Mouse (Mus musculus): ENCODE measurements around the gene Ptprd. TPM values are rescaled to one million over a fixed set of nuclear protein-coding genes. Genes with fewer than 3 reads are reported as not detected.

The Ptprd gene
- polyA plus RNA-seq, 1 experiment from 2014 or later = 41.8 TPM

DNA sequence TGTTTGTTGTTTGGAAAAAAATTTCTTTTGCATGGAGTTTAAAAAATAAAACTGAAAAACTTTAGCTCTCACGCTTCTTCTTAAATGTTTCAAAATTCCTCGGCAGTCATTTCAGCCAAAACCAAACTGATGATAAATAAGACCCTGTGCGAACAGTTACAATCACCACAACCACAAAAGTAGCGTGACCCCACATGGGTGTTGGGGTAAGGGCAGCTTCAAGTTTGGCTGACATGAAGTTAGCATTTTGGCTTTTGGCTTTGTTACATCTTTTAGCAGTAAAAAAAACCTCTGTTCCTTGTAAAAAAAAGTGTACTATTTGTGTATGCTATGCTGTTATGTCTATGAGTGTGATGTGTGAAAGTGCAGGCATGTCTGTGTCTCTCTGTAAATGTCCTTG lies 2203.2 kb downstream of the Ptprd start:
- Histone ChIP-seq H3K27me3 (no peaks in the 10 kb centered on the region), H3K4me1 (0 out of 2 replicates have a peak, but pooled peaks cover 8% of the 10 kb centered on the region), H3K9ac (no peak overlapping the region), H3K4me3 (no peak overlapping the region), H3K9me3 (no peaks in the 10 kb centered on the region), H3K36me3 (no peaks in the 10 kb centered on the region), H3K27ac (no peak overlapping the region), H3K4me2 (replicated peaks) (no peak overlapping the region)
- WGBS = 82% methylated on average over 4 of the region's 4 CpGs
- no peak for ATAC-seq (ENCODE audit: insufficient number of reproducible peaks, insufficient read depth, low FRiP score, low TSS enrichment)

DNA sequence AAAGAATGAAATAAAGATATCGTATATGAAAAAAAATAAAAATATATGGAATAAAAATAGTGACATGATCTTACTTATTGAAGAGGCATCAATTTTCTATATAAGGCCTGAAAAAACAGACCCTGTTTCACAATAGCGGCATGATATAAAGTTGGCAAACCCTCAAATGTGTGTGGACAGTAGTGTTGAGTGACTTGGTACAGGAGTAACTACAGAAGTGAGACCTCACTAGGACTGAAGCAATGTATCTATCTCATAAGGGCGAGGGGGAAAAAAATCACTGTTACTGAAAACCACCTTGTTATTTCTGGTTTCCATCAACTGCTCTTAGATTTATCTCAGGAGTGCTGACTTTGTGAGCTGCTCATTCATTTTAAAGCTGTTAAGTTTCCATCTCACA lies 2204.5 kb downstream of the Ptprd start:
- Histone ChIP-seq H3K9ac (no peak overlapping the region), H3K27ac (no peak overlapping the region), H3K4me3 (no peak overlapping the region), H3K4me2 (replicated peaks) (no peak overlapping the region), H3K9me3 (no peaks in the 10 kb centered on the region), H3K36me3 (no peaks in the 10 kb centered on the region), H3K27me3 (no peaks in the 10 kb centered on the region), H3K4me1 (0 out of 2 replicates have a peak, but pooled peaks cover 8% of the 10 kb centered on the region)
- no peak for ATAC-seq (ENCODE audit: insufficient number of reproducible peaks, insufficient read depth, low FRiP score, low TSS enrichment)
- 82% methylated on average over 3 of the region's 3 CpGs for WGBS

GRCm38 (mm10) chr4:76006717-76007116 lies 2205.0 kb downstream of the Ptprd start:
- Histone ChIP-seq H3K36me3 (no peaks in the 10 kb centered on the region), H3K9ac (no peak overlapping the region), H3K27ac (no peak overlapping the region), H3K27me3 (no peaks in the 10 kb centered on the region), H3K4me3 (no peak overlapping the region), H3K9me3 (no peaks in the 10 kb centered on the region), H3K4me2 (replicated peaks) (no peak overlapping the region), H3K4me1 (0 out of 2 replicates have a peak, but pooled peaks cover 8% of the 10 kb centered on the region)
- WGBS = 31% methylated on average over 3 of the region's 3 CpGs
- ATAC-seq (ENCODE audit: insufficient number of reproducible peaks, insufficient read depth, low FRiP score, low TSS enrichment) = no peak

DNA sequence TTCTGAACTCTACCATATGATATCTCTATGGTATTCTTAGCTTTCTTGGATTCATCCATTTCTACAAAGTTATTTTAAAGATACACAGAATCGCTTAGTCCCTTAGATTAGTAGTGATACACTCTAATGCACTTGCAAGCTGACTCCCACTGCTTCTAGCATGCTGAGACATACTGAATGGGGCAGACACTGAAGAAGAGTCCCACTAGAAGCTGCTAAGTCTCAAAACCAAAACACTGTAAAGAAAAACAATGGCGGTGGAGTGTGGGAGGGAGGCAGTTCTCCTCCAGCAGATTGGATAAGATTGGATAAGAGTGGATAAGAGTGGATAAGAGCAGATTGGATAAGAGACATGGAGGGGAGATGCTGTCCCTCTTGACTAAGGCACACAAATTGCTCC lies 2207.6 kb downstream of the Ptprd start:
- no peak overlapping the region for H3K27ac ChIP-seq
- WGBS = 77% methylated on average over 2 of the region's 2 CpGs
- H3K4me1 ChIP-seq = 0 out of 2 replicates have a peak, but pooled peaks cover 4% of the 10 kb centered on the region
- no peak overlapping the region for H3K9ac ChIP-seq
- ATAC-seq (ENCODE audit: insufficient number of reproducible peaks, insufficient read depth, low FRiP score, low TSS enrichment) = no peak
- no peaks in the 10 kb centered on the region for H3K36me3 ChIP-seq
- H3K9me3 ChIP-seq = no peaks in the 10 kb centered on the region
- no peak overlapping the region for H3K4me3 ChIP-seq
- H3K4me2 ChIP-seq (replicated peaks) = no peak overlapping the region
- no peaks in the 10 kb centered on the region for H3K27me3 ChIP-seq

- Histone ChIP-seq H3K9me3 (no peaks in the 10 kb centered on the region), H3K27me3 (no peaks in the 10 kb centered on the region), H3K4me3 (no peak overlapping the region), H3K36me3 (no peaks in the 10 kb centered on the region), H3K9ac (no peak overlapping the region), H3K27ac (no peak overlapping the region), H3K4me1 (0 out of 2 replicates have a peak, but pooled peaks cover 3% of the 10 kb centered on the region), H3K4me2 (replicated peaks) (no peak overlapping the region)
- ATAC-seq (ENCODE audit: insufficient number of reproducible peaks, insufficient read depth, low FRiP score, low TSS enrichment) = no peak
- 40% methylated on average over 2 of the region's 2 CpGs for WGBS
Observed at GRCm38 (mm10) chr4:76000258-76000657, 2211.5 kb downstream of the Ptprd start.

- Histone ChIP-seq H3K9ac (no peak overlapping the region), H3K27me3 (no peaks in the 10 kb centered on the region)
Observed at GRCm38 (mm10) chr4:75995841-75996240, 2215.9 kb downstream of the Ptprd start.

GRCm38 (mm10) chr4:75994576-75994975 lies 2217.2 kb downstream of the Ptprd start:
- 78% methylated on average over 4 of the region's 4 CpGs for WGBS
- 0 out of 2 replicates have a peak overlapping the region, but pooled peaks have one; percentile 63 for H3K27ac ChIP-seq
- no peaks in the 10 kb centered on the region for H3K9me3 ChIP-seq
- peaks cover 19% of the 10 kb centered on the region; the same call in 1 of the 2 replicates for H3K4me1 ChIP-seq
- H3K36me3 ChIP-seq = no peaks in the 10 kb centered on the region
- H3K4me3 ChIP-seq = no peak overlapping the region
- no peak for ATAC-seq (ENCODE audit: insufficient number of reproducible peaks, insufficient read depth, low FRiP score, low TSS enrichment)
- no peaks in the 10 kb centered on the region for H3K27me3 ChIP-seq
- no peak overlapping the region for H3K9ac ChIP-seq
- no peak overlapping the region for H3K4me2 ChIP-seq (replicated peaks)

More at GRCm38 (mm10) chr4:75995841-75996240, 2215.9 kb downstream of the Ptprd start:
- Histone ChIP-seq H3K36me3 (no peaks in the 10 kb centered on the region), H3K9me3 (no peaks in the 10 kb centered on the region), H3K4me2 (replicated peaks) (no peak overlapping the region), H3K4me1 (peaks cover 19% of the 10 kb centered on the region; the same call in 1 of the 2 replicates), H3K27ac (no peak overlapping the region), H3K4me3 (no peak overlapping the region)
- no peak for ATAC-seq (ENCODE audit: insufficient number of reproducible peaks, insufficient read depth, low FRiP score, low TSS enrichment)
- 59% methylated on average over 4 of the region's 4 CpGs for WGBS

DNA sequence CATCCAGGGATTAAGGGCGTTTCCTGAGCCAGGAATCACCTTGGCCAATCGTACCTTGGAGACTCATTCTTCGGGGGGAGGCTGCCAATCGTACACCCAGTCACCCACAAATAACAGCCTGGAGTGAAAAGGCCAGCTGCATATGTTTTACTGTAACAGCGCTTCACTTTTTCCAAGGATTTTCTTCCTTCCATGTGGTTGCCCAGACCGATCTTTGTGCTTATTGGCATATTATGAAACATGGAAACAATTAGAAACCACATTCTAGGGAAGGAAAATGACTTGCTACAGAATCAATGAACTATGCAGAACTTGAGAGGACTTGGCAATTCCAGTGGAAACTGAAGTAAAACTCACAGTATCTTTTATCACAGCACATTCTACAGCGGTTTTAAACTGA lies 2218.7 kb downstream of the Ptprd start:
- H3K4me1 ChIP-seq = peaks cover 19% of the 10 kb centered on the region; the same call in 1 of the 2 replicates
- no peaks in the 10 kb centered on the region for H3K36me3 ChIP-seq
- no peaks in the 10 kb centered on the region for H3K9me3 ChIP-seq
- no peak overlapping the region for H3K9ac ChIP-seq
- no peaks in the 10 kb centered on the region for H3K27me3 ChIP-seq
- peak overlapping the region; percentile 63; the same call in 1 of the 2 replicates for H3K27ac ChIP-seq
- 35% methylated on average over 7 of the region's 7 CpGs for whole genome bisulfite sequencing
- H3K4me2 ChIP-seq (replicated peaks) = no peak overlapping the region
- H3K4me3 ChIP-seq = no peak overlapping the region
- ATAC-seq (ENCODE audit: insufficient number of reproducible peaks, insufficient read depth, low FRiP score, low TSS enrichment) = no peak

DNA sequence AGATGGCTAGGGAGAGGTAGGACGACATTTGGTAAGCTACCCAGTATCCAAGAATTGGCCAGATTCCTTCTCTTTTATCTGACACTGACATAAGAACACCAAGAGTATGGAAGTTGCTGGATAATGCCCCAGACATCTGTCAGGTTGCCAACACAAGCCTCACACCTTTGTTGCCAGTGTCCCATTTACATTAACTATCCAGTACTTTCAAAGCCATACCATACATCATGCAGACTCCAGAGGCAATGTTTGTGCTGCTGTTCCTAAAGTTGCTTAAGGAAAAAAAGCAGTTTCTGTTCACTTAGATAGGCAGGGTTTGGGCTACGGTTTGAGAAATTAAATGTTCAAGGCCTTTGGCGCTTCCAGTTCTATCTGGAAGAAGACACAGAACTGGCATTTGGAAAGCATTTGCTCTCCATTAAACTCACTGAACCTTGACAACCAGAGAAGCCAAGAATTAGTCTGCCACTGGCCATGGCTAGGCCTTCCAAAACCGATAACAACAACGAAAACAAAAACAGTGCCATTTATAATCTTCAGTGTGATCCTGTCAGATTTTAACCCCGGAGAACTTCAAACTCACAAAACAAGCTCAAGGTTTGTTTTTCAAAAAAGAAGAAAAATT lies 2220.0 kb downstream of the Ptprd start:
- Histone ChIP-seq H3K4me1 (peaks cover 19% of the 10 kb centered on the region; the same call in 1 of the 2 replicates), H3K4me3 (no peak overlapping the region), H3K9me3 (no peaks in the 10 kb centered on the region), H3K27me3 (no peaks in the 10 kb centered on the region), H3K4me2 (replicated peaks) (no peak overlapping the region), H3K36me3 (no peaks in the 10 kb centered on the region), H3K27ac (no peak overlapping the region), H3K9ac (no peak overlapping the region)
- no peak for ATAC-seq (ENCODE audit: insufficient number of reproducible peaks, insufficient read depth, low FRiP score, low TSS enrichment)
- 76% methylated on average over 6 of the region's 6 CpGs for WGBS

- WGBS = 69% methylated on average over 3 of the region's 3 CpGs
- H3K4me3 ChIP-seq = no peak overlapping the region
- no peak for ATAC-seq (ENCODE audit: insufficient number of reproducible peaks, insufficient read depth, low FRiP score, low TSS enrichment)
- H3K9ac ChIP-seq = no peak overlapping the region
- H3K27me3 ChIP-seq = no peaks in the 10 kb centered on the region
- no peak overlapping the region for H3K4me2 ChIP-seq (replicated peaks)
- H3K4me1 ChIP-seq = 0 out of 2 replicates have a peak, but pooled peaks cover 2% of the 10 kb centered on the region
- H3K27ac ChIP-seq = peak overlapping the region; percentile 4; the same call in 1 of the 2 replicates
- H3K36me3 ChIP-seq = no peaks in the 10 kb centered on the region
- H3K9me3 ChIP-seq = no peaks in the 10 kb centered on the region
Observed at GRCm38 (mm10) chr4:75974728-75975127, 2237.0 kb downstream of the Ptprd start.

GRCm38 (mm10) chr4:75973322-75973721 lies 2238.4 kb downstream of the Ptprd start:
- H3K4me2 ChIP-seq (replicated peaks) = no peak overlapping the region
- H3K4me3 ChIP-seq = no peak overlapping the region
- no peaks in the 10 kb centered on the region for H3K9me3 ChIP-seq
- 0 out of 2 replicates have a peak, but pooled peaks cover 2% of the 10 kb centered on the region for H3K4me1 ChIP-seq
- no peak for ATAC-seq (ENCODE audit: insufficient number of reproducible peaks, insufficient read depth, low FRiP score, low TSS enrichment)
- no peaks in the 10 kb centered on the region for H3K27me3 ChIP-seq
- H3K36me3 ChIP-seq = no peaks in the 10 kb centered on the region
- no peak overlapping the region for H3K27ac ChIP-seq
- WGBS = 83% methylated on average over 1 of the region's 1 CpGs
- no peak overlapping the region for H3K9ac ChIP-seq

- H3K27me3 ChIP-seq = no peaks in the 10 kb centered on the region
Observed at GRCm38 (mm10) chr4:75969961-75970360, 2241.8 kb downstream of the Ptprd start.

More at GRCm38 (mm10) chr4:75969961-75970360, 2241.8 kb downstream of the Ptprd start:
- Histone ChIP-seq H3K9ac (no peak overlapping the region), H3K27ac (no peak overlapping the region), H3K36me3 (no peaks in the 10 kb centered on the region), H3K4me1 (0 out of 2 replicates have a peak, but pooled peaks cover 2% of the 10 kb centered on the region), H3K4me2 (replicated peaks) (no peak overlapping the region), H3K4me3 (no peak overlapping the region), H3K9me3 (no peaks in the 10 kb centered on the region)
- ATAC-seq (ENCODE audit: insufficient number of reproducible peaks, insufficient read depth, low FRiP score, low TSS enrichment) = no peak
- WGBS = 78% methylated on average over 2 of the region's 2 CpGs
